Mouse (Mus musculus) myocyte (in vitro differentiated cells): Measurements from ENCODE around the gene Cttnbp2nl. TPM values are rescaled to one million over a fixed set of nuclear protein-coding genes. Genes with fewer than 3 reads are reported as not detected.

Source experiments
- H3K27me3 ChIP-seq: one replicate; pipeline ENCODE4 v1.6.1; 2011; ENCODE audit not compliant: control insufficient read depth, insufficient read depth, insufficient read length
- H3K36me3 ChIP-seq: one replicate; pipeline ENCODE4 v1.6.1; 2011; ENCODE audit not compliant: control insufficient read depth, insufficient read depth
- H3K4me2 ChIP-seq: one replicate; pipeline ENCODE4 v1.6.1; 2011; ENCODE audit warnings: low read depth, control low read depth
- H3K4me3 ChIP-seq: one replicate; pipeline ENCODE4 v1.5.1; 2011; ENCODE audit warnings: mild to moderate bottlenecking, control low read depth, moderate library complexity
- H3K79me2 ChIP-seq: one replicate; pipeline ENCODE4 v1.6.1; 2011; ENCODE audit not compliant: control insufficient read depth, insufficient read depth
- H3ac ChIP-seq: one replicate; pipeline ENCODE4 v1.6.1; 2011; ENCODE audit not compliant: control insufficient read depth, insufficient read length
- CEBPB ChIP-seq: IDR thresholded peaks from 2 replicates; pipeline ENCODE4 v1.6.1; 2011; ENCODE audit warnings: mild to moderate bottlenecking, moderate library complexity; ENCODE audit not compliant: poor library complexity, insufficient read depth, severe bottlenecking
- E2F4 ChIP-seq: IDR thresholded peaks from one replicate; pipeline ENCODE4 v1.6.1; 2011; ENCODE audit warnings: mild to moderate bottlenecking, control low read depth, moderate library complexity; ENCODE audit not compliant: insufficient read depth
- MAX ChIP-seq: IDR thresholded peaks from one replicate; pipeline ENCODE4 v1.6.1; 2011; ENCODE audit warnings: low read depth, mild to moderate bottlenecking, control low read depth
- MYOD1 ChIP-seq, 3 experiments: IDR thresholded peaks; one replicate each; pipeline ENCODE4 v1.6.1; 2011; ENCODE audit warnings: control low read depth in 2 of 3, low read depth in 2 of 3, mild to moderate bottlenecking in 2 of 3, moderate library complexity in 1 of 3; ENCODE audit not compliant: insufficient read length in 2 of 3, control insufficient read depth in 1 of 3
- MYOG ChIP-seq, 3 experiments: IDR thresholded peaks; one replicate each; pipeline ENCODE4 v1.6.1; 2011; ENCODE audit warnings: control low read depth in 2 of 3, low read depth in 2 of 3, mild to moderate bottlenecking in 2 of 3; ENCODE audit not compliant: insufficient read length in 2 of 3, control insufficient read depth in 1 of 3, insufficient read depth in 1 of 3
- POLR2A ChIP-seq: IDR thresholded peaks from one replicate; pipeline ENCODE4 v1.6.1; 2011; ENCODE audit warnings: low read depth, mild to moderate bottlenecking, control low read depth, moderate library complexity; ENCODE audit not compliant: insufficient read length
- POLR2AphosphoS2 ChIP-seq: IDR thresholded peaks from one replicate; pipeline ENCODE4 v1.6.1; 2011; ENCODE audit warnings: low read depth, control low read depth; ENCODE audit not compliant: insufficient read length
- REST ChIP-seq: IDR thresholded peaks from one replicate; pipeline ENCODE4 v1.6.1; 2011; ENCODE audit warnings: mild to moderate bottlenecking, control low read depth, moderate library complexity; ENCODE audit not compliant: insufficient read depth, insufficient read length
- SRF ChIP-seq: IDR thresholded peaks from one replicate; pipeline ENCODE4 v1.6.1; 2011; ENCODE audit warnings: low read depth; ENCODE audit not compliant: control insufficient read depth, insufficient read length
- TCF12 ChIP-seq: IDR thresholded peaks from one replicate; pipeline ENCODE4 v1.6.1; 2011; ENCODE audit warnings: mild to moderate bottlenecking, control low read depth; ENCODE audit not compliant: poor library complexity, insufficient read depth, severe bottlenecking
- TCF3 ChIP-seq: IDR thresholded peaks from one replicate; pipeline ENCODE4 v1.6.1; 2011; ENCODE audit warnings: low read depth, control low read depth; ENCODE audit not compliant: insufficient read length
- USF1 ChIP-seq: IDR thresholded peaks from one replicate; pipeline ENCODE4 v1.6.1; 2011; ENCODE audit warnings: low read depth, mild to moderate bottlenecking, control low read depth, moderate library complexity
- polyA plus RNA-seq: library from polyadenylated mRNA; unstranded; fragments of >200 nt; fragmentation: generic; extraction: Trizol; gene quantifications from one replicate; pipeline ENCODE4 v1.2.1, GENCODE M21; 2012; ENCODE audit warnings: missing spikeins

The Cttnbp2nl gene
- polyA plus RNA-seq, 1 experiment: 8.9 TPM

DNA sequence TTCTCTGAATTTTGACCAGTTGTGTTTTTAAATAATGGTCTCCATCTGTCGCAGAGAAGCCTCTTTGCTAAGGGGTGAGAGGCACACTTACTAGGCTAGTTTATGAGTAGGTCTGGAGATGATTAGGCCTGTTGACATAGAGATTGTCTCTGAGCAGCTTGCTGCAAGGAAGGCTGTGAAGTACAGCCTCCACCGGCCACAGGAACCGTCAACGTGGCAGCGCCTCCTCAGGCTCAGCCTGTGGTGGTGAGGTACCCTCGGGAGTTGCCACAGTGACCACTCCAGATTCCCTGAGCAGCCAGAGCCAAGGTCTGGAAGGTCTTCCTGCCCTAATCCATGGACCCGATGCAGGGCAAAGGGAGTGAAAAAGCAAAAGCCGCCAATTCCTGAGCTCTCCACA lies 17.6 kb upstream of the Cttnbp2nl start:
- Histone ChIP-seq H3K36me3 (no peaks in the 10 kb centered on the region), H3K79me2 (no peaks in the 10 kb centered on the region), H3K4me3 (no peak overlapping the region), H3K27me3 (no peaks in the 10 kb centered on the region), H3K4me2 (no peak overlapping the region), H3ac (no peak overlapping the region)
- TF ChIP-seq CEBPB (no peak), MAX (no peak)

DNA sequence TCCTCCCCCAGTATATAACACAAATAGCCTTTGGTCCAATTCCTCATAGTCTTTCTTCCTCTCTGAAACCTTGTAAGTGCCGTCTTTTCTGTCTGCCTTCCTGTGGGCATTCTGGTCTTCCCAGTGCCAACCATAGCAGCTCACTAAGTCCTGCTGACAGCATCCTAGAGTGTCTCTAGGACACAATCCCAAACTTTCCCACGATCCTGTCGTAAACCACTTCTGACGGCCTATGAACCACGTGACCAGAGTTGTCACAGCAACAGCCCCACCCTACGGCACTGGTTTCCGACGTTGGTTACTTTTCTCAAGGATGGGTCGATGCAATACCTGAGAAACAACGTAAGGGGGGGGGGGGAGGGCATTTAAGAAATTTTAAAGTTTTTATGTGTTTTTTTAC lies 13.6 kb upstream of the Cttnbp2nl start, which contains the start of gene 4930564D02Rik:
Gene 4930564D02Rik (plus strand): TSS at position 301 of the 400 bp plus-strand sequence.
- no peaks in the 10 kb centered on the region for H3K36me3 ChIP-seq
- no peaks in the 10 kb centered on the region for H3K79me2 ChIP-seq
- H3K4me2 ChIP-seq: no peak within 1 kb of the TSS
- no peaks in the 10 kb centered on the region for H3K27me3 ChIP-seq
- H3ac ChIP-seq: no peak within 1 kb of the TSS
- TF ChIP-seq POLR2AphosphoS2: no peak
- no peak for TF ChIP-seq TCF3
- no peak for TF ChIP-seq SRF
- no peak for TF ChIP-seq MYOG (IDR thresholded peaks at IDR 0.05; ENCODE audit: control insufficient read depth in 1 of 3, insufficient read depth in 1 of 3, insufficient read length in 2 of 3, low read depth in 2 of 3)
- TF ChIP-seq REST: no peak
- no peak for TF ChIP-seq USF1
- no peak for TF ChIP-seq TCF12
- no peak for TF ChIP-seq CEBPB
- no peak within 1 kb of the TSS for H3K4me3 ChIP-seq

DNA sequence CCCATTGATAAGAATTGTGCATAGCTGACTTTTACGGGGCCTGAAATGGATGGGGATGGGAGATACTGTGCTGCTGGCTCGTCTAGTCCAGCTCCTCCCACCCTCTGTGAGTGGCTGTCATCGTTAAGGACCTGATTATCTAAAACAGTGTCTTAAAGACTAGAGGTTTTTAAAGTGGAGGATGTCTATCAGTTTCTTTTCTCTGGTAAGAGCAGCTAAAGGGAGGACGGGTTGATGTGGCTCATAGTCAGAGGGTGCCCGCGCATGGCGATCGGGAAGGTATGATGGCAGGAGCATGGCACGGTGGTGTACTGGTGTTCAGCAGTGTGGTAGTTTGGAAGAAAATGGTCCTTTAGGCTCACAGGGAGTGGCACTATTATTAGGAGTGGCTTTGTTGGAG lies 9.7 kb upstream of the Cttnbp2nl start:
- H3K79me2 ChIP-seq: no peaks in the 10 kb centered on the region

DNA sequence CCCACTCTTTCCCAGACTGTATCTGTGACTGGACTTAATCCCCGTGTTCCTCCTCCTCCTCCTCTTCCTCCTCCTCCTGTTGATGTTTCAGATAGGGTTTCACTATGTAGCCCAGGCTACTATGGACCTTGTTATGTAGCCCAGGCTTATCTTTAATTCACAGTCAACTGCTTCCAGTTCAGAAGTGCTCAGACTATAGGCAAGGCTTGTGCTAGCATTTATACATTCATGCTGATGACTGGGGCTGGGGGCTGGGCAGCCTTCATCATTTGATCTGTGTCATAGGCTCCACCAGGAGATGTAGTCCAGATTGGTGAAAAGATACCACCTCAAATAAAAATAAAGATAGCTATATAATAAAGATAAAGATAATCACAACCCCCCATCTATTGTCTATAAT lies 9.0 kb upstream of the Cttnbp2nl start:
- Histone ChIP-seq H3ac (no peak overlapping the region), H3K36me3 (no peaks in the 10 kb centered on the region), H3K4me2 (no peak overlapping the region), H3K27me3 (no peaks in the 10 kb centered on the region), H3K4me3 (no peak overlapping the region), H3K79me2 (no peaks in the 10 kb centered on the region)
- no peak for TF ChIP-seq SRF
- no peak for TF ChIP-seq REST
- TF ChIP-seq MAX: no peak
- no peak for TF ChIP-seq POLR2A
- no peak for TF ChIP-seq MYOD1 (IDR thresholded peaks at IDR 0.05; ENCODE audit: control insufficient read depth in 1 of 3, insufficient read length in 2 of 3, low read depth in 2 of 3)

More for the DNA sequence above, 9.7 kb upstream of the Cttnbp2nl start:
- Histone ChIP-seq H3K4me3 (no peak overlapping the region), H3K36me3 (no peaks in the 10 kb centered on the region), H3K4me2 (no peak overlapping the region), H3ac (no peak overlapping the region), H3K27me3 (no peaks in the 10 kb centered on the region)
- TF ChIP-seq REST (no peak), USF1 (no peak), E2F4 (no peak), MYOD1 (IDR thresholded peaks at IDR 0.05; ENCODE audit: control insufficient read depth in 1 of 3, insufficient read length in 2 of 3, low read depth in 2 of 3) (no peak), MAX (no peak), CEBPB (no peak), TCF3 (no peak), POLR2AphosphoS2 (no peak), MYOG (IDR thresholded peaks at IDR 0.05; ENCODE audit: control insufficient read depth in 1 of 3, insufficient read depth in 1 of 3, insufficient read length in 2 of 3, low read depth in 2 of 3) (no peak), SRF (no peak), POLR2A (no peak), TCF12 (no peak)

DNA sequence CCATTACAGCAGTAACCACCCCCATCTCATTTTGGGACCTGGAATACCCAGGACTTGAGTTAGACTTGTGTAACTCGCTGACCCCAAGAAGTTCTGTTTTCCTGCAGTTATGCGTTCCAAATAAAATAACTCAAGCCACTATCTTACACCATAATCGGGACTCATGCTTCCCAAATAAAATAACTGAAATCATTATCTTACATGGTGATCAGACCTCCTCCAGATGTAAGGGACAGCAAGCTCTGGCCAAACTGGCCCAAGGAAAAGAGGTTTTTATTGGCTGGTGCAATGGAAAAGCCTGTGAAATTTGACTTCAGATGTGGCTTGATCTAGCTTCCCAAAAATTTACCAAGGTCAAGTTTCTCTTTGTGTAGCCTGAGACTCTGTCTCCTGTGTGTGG lies 8.6 kb upstream of the Cttnbp2nl start:
- TF ChIP-seq E2F4 (no peak), MYOD1 (IDR thresholded peaks at IDR 0.05; ENCODE audit: control insufficient read depth in 1 of 3, insufficient read length in 2 of 3, low read depth in 2 of 3) (no peak), CEBPB (no peak), TCF3 (no peak), TCF12 (no peak), POLR2A (no peak), USF1 (no peak), POLR2AphosphoS2 (no peak)
- H3K4me2 ChIP-seq: no peak overlapping the region
- no peak overlapping the region for H3K4me3 ChIP-seq
- no peaks in the 10 kb centered on the region for H3K27me3 ChIP-seq
- no peaks in the 10 kb centered on the region for H3K79me2 ChIP-seq
- H3ac ChIP-seq: no peak overlapping the region
- H3K36me3 ChIP-seq: no peaks in the 10 kb centered on the region

DNA sequence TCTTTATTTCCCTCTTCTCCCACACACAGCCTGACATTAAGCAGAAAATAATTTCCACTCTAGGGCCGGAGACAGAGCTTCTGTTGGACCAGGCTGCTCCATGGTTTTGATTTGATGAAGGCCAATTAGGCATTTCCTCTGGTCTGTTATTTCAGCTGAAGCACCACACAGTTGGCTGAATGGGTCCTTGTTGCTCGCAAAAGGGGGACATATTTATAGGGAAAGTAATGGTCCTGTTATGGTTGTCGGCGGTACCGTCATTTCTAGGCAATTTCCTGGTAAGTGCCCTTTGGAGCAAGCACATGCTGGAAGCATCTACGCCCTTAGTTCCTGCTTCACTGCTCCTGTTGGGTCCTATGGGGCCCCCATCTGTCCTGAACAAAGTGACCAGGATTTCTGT lies 8.0 kb upstream of the Cttnbp2nl start:
- no peaks in the 10 kb centered on the region for H3K27me3 ChIP-seq
- TF ChIP-seq REST: no peak
- no peak for TF ChIP-seq TCF3
- no peak for TF ChIP-seq USF1
- no peak for TF ChIP-seq E2F4
- TF ChIP-seq SRF: no peak
- TF ChIP-seq POLR2AphosphoS2: no peak
- no peak for TF ChIP-seq CEBPB
- H3K4me2 ChIP-seq: no peak overlapping the region
- no peaks in the 10 kb centered on the region for H3K79me2 ChIP-seq
- H3ac ChIP-seq: no peak overlapping the region
- no peak overlapping the region for H3K4me3 ChIP-seq
- no peaks in the 10 kb centered on the region for H3K36me3 ChIP-seq
